Mouse (Mus musculus) forebrain, postnatal 0 days (tissue): ENCODE data around the gene Adh6a. TPM values are rescaled to one million over a fixed set of nuclear protein-coding genes. Genes with fewer than 3 reads are reported as not detected.

Experiments used
- ATAC-seq: fragments of 200-750 bp; cut with Nextera tagmentation; 2 replicates; pipeline ENCODE4 v1.8.0; 2017; ENCODE audit warnings: mild to moderate bottlenecking, moderate library complexity
- DNase-seq: peaks from one replicate; pipeline ENCODE4 v3.0.0-alpha.2; 2015
- H3K27ac ChIP-seq: fragments of 300-500 bp; sonication (generic); 2 replicates; pipeline ENCODE4 v1.5.1; 2014; ENCODE audit warnings: low read depth, mild to moderate bottlenecking, antibody characterized with exemption, low read length, moderate library complexity, mixed read lengths
- H3K27me3 ChIP-seq: fragments of 300-500 bp; sonication (generic); 2 replicates; pipeline ENCODE4 v1.6.1; 2014; ENCODE audit warnings: mild to moderate bottlenecking, low read length, mixed read lengths; ENCODE audit not compliant: insufficient read depth
- H3K36me3 ChIP-seq: fragments of 300-500 bp; sonication (generic); 2 replicates; pipeline ENCODE4 v1.6.1; 2014; ENCODE audit warnings: mild to moderate bottlenecking, moderate library complexity; ENCODE audit not compliant: insufficient read depth
- H3K4me1 ChIP-seq: fragments of 300-500 bp; sonication (generic); 2 replicates; pipeline ENCODE4 v1.6.1; 2014; ENCODE audit warnings: antibody characterized with exemption; ENCODE audit not compliant: insufficient read depth
- H3K4me2 ChIP-seq: fragments of 300-500 bp; sonication (generic); 2 replicates; pipeline ENCODE4 v1.6.1; 2014; ENCODE audit warnings: low read depth, mild to moderate bottlenecking, moderate library complexity
- H3K4me3 ChIP-seq: fragments of 300-500 bp; sonication (generic); 2 replicates; pipeline ENCODE4 v1.5.1; 2014; ENCODE audit warnings: low read depth, low read length, mixed read lengths
- H3K9ac ChIP-seq: fragments of 300-500 bp; sonication (generic); 2 replicates; pipeline ENCODE4 v1.6.1; 2014; ENCODE audit warnings: mild to moderate bottlenecking
- H3K9me3 ChIP-seq: fragments of 300-500 bp; sonication (generic); 2 replicates; pipeline ENCODE4 v1.6.1; 2016; ENCODE audit warnings: low read length
- CTCF ChIP-seq: sonication (generic); IDR thresholded peaks from 2 replicates; pipeline ENCODE4 v1.5.1; 2016; ENCODE audit warnings: antibody characterized with exemption, control low read depth, low read depth
- WGBS: fragments of 180-500 bp; shearing (Covaris S2); extraction: QIAGEN DNeasy Blood & Tissue Kit; methylation state at CpG from one replicate; pipeline ENCODE4 v1.1.7; 2014; 5-methylcytosine and 5-hydroxymethylcytosine counted together
- polyA plus RNA-seq: library from polyadenylated mRNA; unstranded; fragments of >200 nt; fragmentation: Nextera tagmentation; extraction: Ambion mirVana; gene quantifications from 2 replicates; pipeline ENCODE4 v1.2.1, GENCODE M21; 2015
- total RNA-seq: library from RNA; depleted of rRNA; stranded (reverse); fragments of >200 nt; gene quantifications from 2 replicates; pipeline ENCODE4 v1.2.3, GENCODE M21; 2014; rRNA removed

The Adh6a gene
- total and polyA plus RNA-seq, 2 experiments from 2014 or later: not detected

DNA sequence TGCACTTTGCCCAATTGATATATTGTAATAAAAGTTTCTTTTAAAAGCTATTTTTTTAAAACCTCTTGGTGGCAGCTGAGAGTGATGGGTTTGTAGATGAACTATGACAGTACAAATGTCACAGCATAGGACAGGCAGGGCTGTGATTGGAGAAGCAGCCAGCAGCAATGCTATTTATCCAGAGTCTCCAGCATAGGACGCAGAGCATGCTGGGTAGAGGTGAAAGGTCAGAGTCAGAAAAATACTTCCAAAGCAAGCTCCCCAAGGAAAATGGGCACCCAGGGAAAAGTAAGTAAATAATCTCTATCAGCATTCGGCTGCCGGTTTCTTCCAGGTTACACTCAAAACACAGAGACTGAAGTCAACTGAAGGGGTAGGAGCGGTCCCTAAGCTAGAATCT, 60.8 kb downstream of the Adh6a start:
- Histone ChIP-seq H3K9me3 (no peaks in the 10 kb centered on the region), H3K4me3 (no peak overlapping the region), H3K4me2 (no peak overlapping the region), H3K36me3 (no peaks in the 10 kb centered on the region), H3K27ac (no peak overlapping the region), H3K27me3 (no peaks in the 10 kb centered on the region), H3K4me1 (no peaks in the 10 kb centered on the region), H3K9ac (no peak overlapping the region)
- ATAC-seq (no peak), DNase-seq (no peak)
- TF ChIP-seq CTCF: no peak
- 89% methylated on average over 4 of the region's 4 CpGs for WGBS

DNA sequence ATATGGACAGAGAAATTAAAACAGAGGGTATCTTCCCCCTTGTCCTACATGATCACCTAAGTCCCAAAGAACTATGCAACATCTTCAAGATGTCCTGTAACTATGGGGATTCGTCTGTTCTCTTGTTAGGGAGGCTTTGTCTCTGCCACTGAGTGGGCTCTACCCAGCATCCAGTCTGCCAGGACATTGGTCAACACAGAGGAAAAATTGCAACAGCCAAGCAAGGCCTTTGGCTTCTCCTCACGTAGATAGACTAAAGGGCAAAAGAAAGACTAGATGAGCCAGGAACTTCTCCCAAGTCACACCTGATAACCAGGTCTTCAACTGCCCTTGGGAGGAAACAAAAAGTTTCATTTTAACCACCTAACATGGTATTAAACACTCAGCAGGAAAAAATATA, 62.1 kb downstream of the Adh6a start:
- 75% methylated on average over 2 of the region's 2 CpGs for WGBS
- Histone ChIP-seq H3K4me3 (no peak overlapping the region), H3K4me2 (no peak overlapping the region), H3K9me3 (no peaks in the 10 kb centered on the region), H3K9ac (no peak overlapping the region), H3K36me3 (no peaks in the 10 kb centered on the region), H3K27me3 (no peaks in the 10 kb centered on the region), H3K4me1 (no peaks in the 10 kb centered on the region), H3K27ac (no peak overlapping the region)
- no peak for TF ChIP-seq CTCF
- DNase-seq (no peak), ATAC-seq (no peak)

Other genes with a start within 250 kb of the Adh6a start
- gene 1110002E22Rik, start 248.2 kb upstream of the Adh6a start, total RNA-seq: 0.19 and 0.77 TPM in 2 replicates
- gene 1110002E22Rik, start 248.2 kb upstream of the Adh6a start, polyA plus RNA-seq: 0.05 and 0.07 TPM in 2 replicates
- 0.15 and 0.38 TPM in 2 replicates for gene Gm5105, start 245.9 kb upstream of the Adh6a start, total RNA-seq
- 0.15 TPM in 2 replicates for gene Gm5105, start 245.9 kb upstream of the Adh6a start, polyA plus RNA-seq
- 2.5 and 7.2 TPM in 2 replicates for gene Trmt10a, start 169.8 kb upstream of the Adh6a start, total RNA-seq
- 5.1 and 6.2 TPM in 2 replicates for gene Trmt10a, start 169.8 kb upstream of the Adh6a start, polyA plus RNA-seq
- 6.4 and 7.5 TPM in 2 replicates for gene Mttp, start 168.3 kb upstream of the Adh6a start, total RNA-seq
- gene Mttp, start 168.3 kb upstream of the Adh6a start, polyA plus RNA-seq: 4.6 and 5.0 TPM in 2 replicates
- gene 4930579F01Rik, start 119.5 kb upstream of the Adh6a start, total RNA-seq: not detected in 2 replicates
- gene 4930579F01Rik, start 119.5 kb upstream of the Adh6a start, polyA plus RNA-seq: 0.09 TPM in 1 of 2 replicates, not detected in the other
- gene Adh7, start 95.5 kb upstream of the Adh6a start, total RNA-seq: 0.62 and 1.6 TPM in 2 replicates
- 1.0 TPM in 2 replicates for gene Adh7, start 95.5 kb upstream of the Adh6a start, polyA plus RNA-seq
- gene Adh1, start 52.3 kb upstream of the Adh6a start, total RNA-seq: 1.8 and 2.2 TPM in 2 replicates
- 3.0 and 3.8 TPM in 2 replicates for gene Adh1, start 52.3 kb upstream of the Adh6a start, polyA plus RNA-seq
- 0.19 and 1.0 TPM in 2 replicates for gene Adh6b, start 28.5 kb downstream of the Adh6a start, total RNA-seq
- 0.14 TPM in 1 of 2 replicates, not detected in the other for gene Adh6b, start 28.5 kb downstream of the Adh6a start, polyA plus RNA-seq
- not detected in 2 replicates for gene Adh4, start 102.2 kb downstream of the Adh6a start, total RNA-seq
- not detected in 2 replicates for gene Adh4, start 102.2 kb downstream of the Adh6a start, polyA plus RNA-seq
- 150 and 168 TPM in 2 replicates for gene Adh5, start 129.8 kb downstream of the Adh6a start, total RNA-seq
- gene Adh5, start 129.8 kb downstream of the Adh6a start, polyA plus RNA-seq: 230 and 273 TPM in 2 replicates
- 61.8 and 66.9 TPM in 2 replicates for gene Metap1, start 176.2 kb downstream of the Adh6a start, total RNA-seq
- 43.0 and 50.2 TPM in 2 replicates for gene Metap1, start 176.2 kb downstream of the Adh6a start, polyA plus RNA-seq
- 115 and 121 TPM in 2 replicates for gene Eif4e, start 212.9 kb downstream of the Adh6a start, total RNA-seq
- gene Eif4e, start 212.9 kb downstream of the Adh6a start, polyA plus RNA-seq: 322 and 355 TPM in 2 replicates